In the genomic region with DNA sequence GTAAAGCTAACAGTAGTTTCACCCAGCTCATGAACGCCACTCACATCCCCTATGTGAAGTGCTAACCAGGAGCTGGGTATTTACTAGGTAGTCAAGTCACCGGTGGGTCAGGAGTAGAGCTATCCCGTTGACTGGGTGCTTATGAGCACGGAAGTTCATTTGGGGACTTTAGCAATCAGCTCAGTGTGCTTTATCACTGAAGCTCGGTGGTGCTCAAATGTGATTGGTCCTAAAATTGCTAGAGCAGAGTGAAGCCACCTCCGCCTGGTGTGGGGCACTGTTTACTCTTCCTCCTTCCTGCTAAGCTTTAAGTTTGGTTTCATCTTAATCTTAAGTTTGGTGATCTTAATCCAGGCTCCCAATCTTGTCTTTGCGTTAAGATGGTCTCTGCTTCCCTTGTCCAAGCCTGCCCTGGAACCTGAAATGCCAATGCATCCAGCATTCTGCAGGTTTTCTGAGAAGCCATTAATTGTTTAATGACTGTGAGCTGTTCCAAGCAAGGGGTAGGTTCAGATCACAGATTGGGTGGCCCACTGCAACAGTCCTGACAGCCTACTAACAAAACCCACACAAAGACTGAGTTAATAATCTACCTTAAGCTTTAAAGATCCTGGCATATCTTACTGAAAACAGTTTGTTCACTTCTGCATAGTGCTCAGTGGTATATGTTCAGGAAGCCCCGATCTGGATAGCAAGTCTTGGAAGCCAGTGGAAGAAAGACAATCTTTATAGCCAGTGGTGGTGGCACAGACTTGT, we compare ENCODE assay signal across 27 mouse cellular contexts.
A peak's percentile ranks its signal among the peaks of the same experiment; 100 is the strongest.
DNase-seq lines count a peak whose midpoint lies in the region; ATAC-seq and TF ChIP-seq lines count a peak whose summit lies in the region.
"Had no signal": no experiment of that assay in that cellular context is flagged by ENCODE, and none has a peak within 500 bp of the region (broad histone marks: within the 10 kb centered on the region; RNA-seq: fewer than 3 reads in every experiment).

No protein-coding gene starts in this region.

- TF ChIP-seq POLR2A in kidney, adult 2 months (IDR thresholded peaks at IDR 0.05; ENCODE audit: low read depth, low read length) = no peak

- H3K27me3 ChIP-seq in kidney, adult 2 months (replicated peaks; ENCODE audit: control insufficient read depth, insufficient read depth, low read length) = no peaks in the 10 kb centered on the region
- H3K27me3 ChIP-seq in liver, embryonic 16.5 days (ENCODE audit: control insufficient read depth, insufficient read depth, low read depth, low read length) = no peaks in the 10 kb centered on the region
- H3K27me3 ChIP-seq in liver, postnatal 0 days (ENCODE audit: insufficient read depth, low read length) = no peaks in the 10 kb centered on the region
- H3K27me3 ChIP-seq: embryonic facial prominence, embryonic 15.5 days; forebrain, embryonic 12.5 days; heart, embryonic 13.5 days; kidney, embryonic 15.5 days; lung, embryonic 15.5 days; midbrain, embryonic 12.5 days; neural tube, embryonic 12.5 days had no signal

- H3K27ac ChIP-seq in kidney, adult 2 months (ENCODE audit: insufficient read depth, low read depth, low read length) = no peak overlapping the region
- no peak overlapping the region for H3K27ac ChIP-seq in liver, embryonic 16.5 days (ENCODE audit: low read length)
- H3K27ac ChIP-seq in liver, postnatal 0 days (ENCODE audit: low read depth) = no peak overlapping the region
- H3K27ac ChIP-seq: embryonic facial prominence, embryonic 10.5 days; embryonic facial prominence, embryonic 15.5 days; forebrain, embryonic 12.5 days; heart, embryonic 13.5 days; hindbrain, embryonic 14.5 days; kidney, embryonic 15.5 days; lung, embryonic 15.5 days; midbrain, embryonic 12.5 days; neural tube, embryonic 12.5 days had no signal

- 77% methylated on average over 8 of the region's 8 CpGs for WGBS in kidney, adult 2 months
- 59% methylated on average over 8 of the region's 8 CpGs for WGBS in liver, embryonic 16.5 days (ENCODE audit: insufficient replicate concordance)
- 58% methylated on average over 8 of the region's 8 CpGs for WGBS in liver, postnatal 0 days (ENCODE audit: insufficient replicate concordance)

- H3K9ac ChIP-seq in liver, embryonic 16.5 days (ENCODE audit: low read depth, low read length) = no peak overlapping the region
- no peak overlapping the region for H3K9ac ChIP-seq in liver, postnatal 0 days (replicated peaks)
- H3K9ac ChIP-seq: embryonic facial prominence, embryonic 15.5 days; forebrain, embryonic 12.5 days; forebrain, postnatal 0 days; heart, embryonic 13.5 days; hindbrain, embryonic 14.5 days; kidney, embryonic 15.5 days; lung, embryonic 15.5 days; midbrain, embryonic 12.5 days; neural tube, embryonic 12.5 days had no signal

- no peak for TF ChIP-seq EP300 in liver, postnatal 0 days (IDR thresholded peaks at IDR 0.05; ENCODE audit: low read depth)

- DNase-seq in kidney, adult 2 months = peak; percentile 54
- DNase-seq in kidney, postnatal 25 days = no peak
- no peak for DNase-seq in liver
- no peak for DNase-seq in liver, postnatal 0 days
- no peak for DNase-seq in gastrocnemius, adult 18-20 months (ENCODE audit: low spot score)
- DNase-seq: adrenal gland, adult 8-10 months; cerebellum, adult 2 months; cerebellum, postnatal 14 days; forebrain, postnatal 0 days; gastrocnemius, postnatal 14 days; heart, postnatal 10 days; kidney, postnatal 4 days; thymus, adult 18-20 months; thymus, postnatal 25 days had no signal

- H3K9me3 ChIP-seq in liver, embryonic 16.5 days (replicated peaks; ENCODE audit: control insufficient read depth, low read length) = no peaks in the 10 kb centered on the region
- no peaks in the 10 kb centered on the region for H3K9me3 ChIP-seq in liver, postnatal 0 days (ENCODE audit: low read length)
- H3K9me3 ChIP-seq: embryonic facial prominence, embryonic 10.5 days; embryonic facial prominence, embryonic 15.5 days; forebrain, embryonic 12.5 days; heart, embryonic 13.5 days; kidney, embryonic 15.5 days; lung, embryonic 15.5 days; midbrain, embryonic 12.5 days; neural tube, embryonic 12.5 days had no signal

- no peak for TF ChIP-seq CTCF in kidney, adult 2 months (conservative IDR thresholded peaks at IDR 0.05; ENCODE audit: insufficient read depth, insufficient read length, low read depth, low read length)
- TF ChIP-seq CTCF in liver, postnatal 0 days (IDR thresholded peaks at IDR 0.05; ENCODE audit: low read depth) = no peak

- H3K4me2 ChIP-seq in liver, embryonic 16.5 days (ENCODE audit: low read depth, low read length) = no peak overlapping the region
- H3K4me2 ChIP-seq in liver, postnatal 0 days (ENCODE audit: low read depth, low read length) = no peak overlapping the region
- H3K4me2 ChIP-seq: embryonic facial prominence, embryonic 15.5 days; forebrain, embryonic 12.5 days; heart, embryonic 13.5 days; hindbrain, embryonic 14.5 days; kidney, embryonic 15.5 days; lung, embryonic 15.5 days; midbrain, embryonic 12.5 days; neural tube, embryonic 12.5 days had no signal

- ATAC-seq in liver, embryonic 16.5 days (ENCODE audit: low read depth) = peak; percentile 65
- ATAC-seq in liver, postnatal 0 days = peak; percentile 38; the same call in 1 of the 2 replicates
- no peak for ATAC-seq in activated CD4-positive, CD25-positive, alpha-beta regulatory T cell, adult 4 months
- ATAC-seq: forebrain, postnatal 0 days; intestine, postnatal 0 days had no signal

- H3K4me1 ChIP-seq in kidney, adult 2 months (ENCODE audit: control insufficient read depth, insufficient read depth, low read length) = peaks cover 14% of the 10 kb centered on the region; the same call in 1 of the 2 replicates
- no peaks in the 10 kb centered on the region for H3K4me1 ChIP-seq in liver, embryonic 16.5 days (ENCODE audit: control insufficient read depth, low read depth, low read length)
- H3K4me1 ChIP-seq in liver, postnatal 0 days (ENCODE audit: insufficient read depth) = peaks cover 10% of the 10 kb centered on the region
- H3K4me1 ChIP-seq: embryonic facial prominence, embryonic 15.5 days; lung, embryonic 15.5 days had no signal

- no peaks in the 10 kb centered on the region for H3K36me3 ChIP-seq in kidney, adult 2 months (ENCODE audit: control insufficient read depth, insufficient read depth, low read length)
- H3K36me3 ChIP-seq in liver, embryonic 16.5 days (ENCODE audit: control insufficient read depth, insufficient read depth) = no peaks in the 10 kb centered on the region
- H3K36me3 ChIP-seq in liver, postnatal 0 days (replicated peaks; ENCODE audit: insufficient read depth, low read length) = no peaks in the 10 kb centered on the region; the same call in 1 of the 2 replicates
- H3K36me3 ChIP-seq: embryonic facial prominence, embryonic 15.5 days; forebrain, embryonic 12.5 days; kidney, embryonic 15.5 days; lung, embryonic 15.5 days; neural tube, embryonic 12.5 days had no signal

- no peak overlapping the region for H3K4me3 ChIP-seq in kidney, adult 2 months (ENCODE audit: insufficient read depth, low read depth, low read length)
- H3K4me3 ChIP-seq in liver, embryonic 16.5 days (ENCODE audit: low read depth, low read length) = no peak overlapping the region
- H3K4me3 ChIP-seq in liver, postnatal 0 days (ENCODE audit: low read depth, low read length) = no peak overlapping the region
- H3K4me3 ChIP-seq: embryonic facial prominence, embryonic 10.5 days; embryonic facial prominence, embryonic 15.5 days; forebrain, embryonic 12.5 days; heart, embryonic 13.5 days; kidney, embryonic 15.5 days; lung, embryonic 15.5 days; midbrain, embryonic 12.5 days; myocyte; neural tube, embryonic 12.5 days had no signal
